Mouse (Mus musculus) liver, embryonic 13.5 days (tissue): ENCODE results near the gene Gbe1. TPM values are rescaled to one million over a fixed set of nuclear protein-coding genes. Genes with fewer than 3 reads are reported as not detected.

Experiments
- ATAC-seq: fragments of 200-750 bp; cut with Nextera tagmentation; 2 replicates; pipeline ENCODE4 v1.8.0; 2017; ENCODE audit warnings: low read depth, mild to moderate bottlenecking, moderate number of reproducible peaks, moderate library complexity
- DNase-seq: peaks from one replicate; pipeline ENCODE4 v3.0.0; 2022
- H3K27ac ChIP-seq: fragments of 300-500 bp; sonication (generic); 2 replicates; pipeline ENCODE4 v1.5.1; 2015; ENCODE audit warnings: moderate library complexity, mild to moderate bottlenecking, inconsistent platforms
- H3K27me3 ChIP-seq: fragments of 300-500 bp; sonication (generic); 2 replicates; pipeline ENCODE4 v1.6.1; 2015; ENCODE audit warnings: mild to moderate bottlenecking, inconsistent platforms
- H3K36me3 ChIP-seq: fragments of 300-500 bp; sonication (generic); 2 replicates; pipeline ENCODE4 v1.6.1; 2015; ENCODE audit warnings: mild to moderate bottlenecking, inconsistent platforms
- H3K4me1 ChIP-seq: fragments of 300-500 bp; sonication (generic); replicated peaks from 2 replicates; pipeline ENCODE4 v1.6.1; 2015; ENCODE audit warnings: inconsistent platforms
- H3K4me2 ChIP-seq: fragments of 300-500 bp; sonication (generic); 2 replicates; pipeline ENCODE4 v1.6.1; 2015; ENCODE audit warnings: inconsistent platforms, mild to moderate bottlenecking, moderate library complexity
- H3K4me3 ChIP-seq: fragments of 300-500 bp; sonication (generic); replicated peaks from 2 replicates; pipeline ENCODE4 v1.5.1; 2015; ENCODE audit warnings: mild to moderate bottlenecking, inconsistent platforms
- H3K9ac ChIP-seq: fragments of 300-500 bp; sonication (generic); 2 replicates; pipeline ENCODE4 v1.6.1; 2015; ENCODE audit warnings: mild to moderate bottlenecking, inconsistent platforms
- H3K9me3 ChIP-seq: fragments of 300-500 bp; sonication (generic); replicated peaks from 2 replicates; pipeline ENCODE4 v1.6.1; 2016; ENCODE audit warnings: inconsistent platforms
- WGBS: fragments of 180-500 bp; shearing (Covaris S2); methylation state at CpG from one replicate; pipeline ENCODE4 v1.1.7; 2015; ENCODE audit not compliant: insufficient replicate concordance; 5-methylcytosine and 5-hydroxymethylcytosine counted together
- polyA plus RNA-seq: library from polyadenylated mRNA; unstranded; fragments of >200 nt; fragmentation: Nextera tagmentation; extraction: Ambion mirVana; gene quantifications from 2 replicates; pipeline ENCODE4 v1.2.1, GENCODE M21; 2015

Gene Gbe1
- polyA plus RNA-seq, 1 experiment from 2014 or later = 6.3 TPM

- Histone ChIP-seq H3K4me3 (no peak overlapping the region), H3K4me1 (no peaks in the 10 kb centered on the region), H3K36me3 (no peaks in the 10 kb centered on the region), H3K27ac (no peak overlapping the region), H3K27me3 (no peaks in the 10 kb centered on the region), H3K9ac (no peak overlapping the region), H3K4me2 (no peak overlapping the region), H3K9me3 (no peaks in the 10 kb centered on the region)
- ATAC-seq = no peak
- DNase-seq = no peak
- 21% methylated on average over 1 of the region's 1 CpGs for WGBS
These were observed 192.7 kb downstream of the Gbe1 start for GRCm38 (mm10) chr16:70506457-70506856.

GRCm38 (mm10) chr16:70510938-70511337 lies 197.2 kb downstream of the Gbe1 start:
- Histone ChIP-seq H3K36me3 (no peaks in the 10 kb centered on the region), H3K4me2 (no peak overlapping the region), H3K27ac (no peak overlapping the region), H3K4me1 (no peaks in the 10 kb centered on the region), H3K27me3 (no peaks in the 10 kb centered on the region), H3K9ac (no peak overlapping the region), H3K9me3 (no peaks in the 10 kb centered on the region), H3K4me3 (no peak overlapping the region)
- DNase-seq (no peak), ATAC-seq (no peak)
- 48% methylated on average over 3 of the region's 3 CpGs for WGBS

- Histone ChIP-seq H3K9me3 (no peaks in the 10 kb centered on the region), H3K27ac (no peak overlapping the region), H3K27me3 (no peaks in the 10 kb centered on the region), H3K4me2 (no peak overlapping the region), H3K4me1 (no peaks in the 10 kb centered on the region), H3K4me3 (no peak overlapping the region), H3K9ac (no peak overlapping the region), H3K36me3 (no peaks in the 10 kb centered on the region)
- 52% methylated on average over 2 of the region's 2 CpGs for WGBS
- no peak for ATAC-seq
- no peak for DNase-seq
These were observed 209.1 kb downstream of the Gbe1 start for GRCm38 (mm10) chr16:70522861-70523260.

- Histone ChIP-seq H3K27ac (no peak overlapping the region), H3K4me3 (no peak overlapping the region), H3K9ac (no peak overlapping the region), H3K4me1 (no peaks in the 10 kb centered on the region), H3K36me3 (no peaks in the 10 kb centered on the region), H3K4me2 (no peak overlapping the region), H3K27me3 (no peaks in the 10 kb centered on the region), H3K9me3 (no peaks in the 10 kb centered on the region)
- DNase-seq (no peak), ATAC-seq (no peak)
- 74% methylated on average over 8 of the region's 8 CpGs for WGBS
These were observed 209.8 kb downstream of the Gbe1 start for GRCm38 (mm10) chr16:70523566-70523965.

- ATAC-seq (no peak), DNase-seq (no peak)
- Histone ChIP-seq H3K27ac (no peak overlapping the region), H3K36me3 (no peaks in the 10 kb centered on the region), H3K4me2 (no peak overlapping the region), H3K4me1 (no peaks in the 10 kb centered on the region), H3K9ac (no peak overlapping the region), H3K4me3 (no peak overlapping the region), H3K9me3 (no peaks in the 10 kb centered on the region), H3K27me3 (no peaks in the 10 kb centered on the region)
- WGBS = 78% methylated on average over 4 of the region's 4 CpGs
These were observed 210.5 kb downstream of the Gbe1 start for GRCm38 (mm10) chr16:70524273-70524672.

- ATAC-seq (no peak), DNase-seq (no peak)
- Histone ChIP-seq H3K36me3 (no peaks in the 10 kb centered on the region), H3K4me1 (no peaks in the 10 kb centered on the region), H3K27ac (no peak overlapping the region), H3K4me2 (no peak overlapping the region), H3K9me3 (no peaks in the 10 kb centered on the region), H3K27me3 (no peaks in the 10 kb centered on the region), H3K9ac (no peak overlapping the region), H3K4me3 (no peak overlapping the region)
- 75% methylated on average over 8 of the region's 8 CpGs for WGBS
These were observed 213.5 kb downstream of the Gbe1 start for GRCm38 (mm10) chr16:70527224-70527623.

GRCm38 (mm10) chr16:70535224-70535623 lies 221.5 kb downstream of the Gbe1 start:
- Histone ChIP-seq H3K4me2 (no peak overlapping the region), H3K4me3 (no peak overlapping the region), H3K4me1 (no peaks in the 10 kb centered on the region), H3K36me3 (no peaks in the 10 kb centered on the region), H3K27ac (no peak overlapping the region), H3K27me3 (no peaks in the 10 kb centered on the region), H3K9ac (no peak overlapping the region), H3K9me3 (no peaks in the 10 kb centered on the region)
- no peak for ATAC-seq
- no peak for DNase-seq
- 71% methylated on average over 2 of the region's 2 CpGs for WGBS

GRCm38 (mm10) chr16:70550835-70551234 lies 237.1 kb downstream of the Gbe1 start:
- no peak for ATAC-seq
- no peaks in the 10 kb centered on the region for H3K27me3 ChIP-seq
- H3K27ac ChIP-seq = no peak overlapping the region
- H3K9me3 ChIP-seq = no peaks in the 10 kb centered on the region
- H3K4me2 ChIP-seq = no peak overlapping the region
- H3K4me1 ChIP-seq = no peaks in the 10 kb centered on the region
- no peak for DNase-seq
- no peak overlapping the region for H3K9ac ChIP-seq
- H3K36me3 ChIP-seq = no peaks in the 10 kb centered on the region
- no peak overlapping the region for H3K4me3 ChIP-seq
- WGBS = 63% methylated on average over 3 of the region's 3 CpGs

- Histone ChIP-seq H3K4me2 (no peak overlapping the region), H3K27me3 (no peaks in the 10 kb centered on the region), H3K4me3 (no peak overlapping the region), H3K4me1 (no peaks in the 10 kb centered on the region), H3K9me3 (no peaks in the 10 kb centered on the region), H3K9ac (no peak overlapping the region), H3K36me3 (no peaks in the 10 kb centered on the region), H3K27ac (no peak overlapping the region)
- DNase-seq = no peak
- no peak for ATAC-seq
- WGBS = 75% methylated on average over 10 of the region's 10 CpGs
These were observed 248.0 kb downstream of the Gbe1 start for GRCm38 (mm10) chr16:70561635-70562348.

GRCm38 (mm10) chr16:70562574-70562973 lies 248.8 kb downstream of the Gbe1 start:
- H3K4me2 ChIP-seq = no peak overlapping the region
- no peaks in the 10 kb centered on the region for H3K36me3 ChIP-seq
- no peaks in the 10 kb centered on the region for H3K27me3 ChIP-seq
- 68% methylated on average over 8 of the region's 8 CpGs for WGBS
- no peak overlapping the region for H3K27ac ChIP-seq
- H3K9ac ChIP-seq = no peak overlapping the region
- H3K4me1 ChIP-seq = no peaks in the 10 kb centered on the region
- DNase-seq (no peak), ATAC-seq (no peak)
- no peaks in the 10 kb centered on the region for H3K9me3 ChIP-seq
- H3K4me3 ChIP-seq = no peak overlapping the region

- Histone ChIP-seq H3K27ac (no peak overlapping the region), H3K4me1 (no peaks in the 10 kb centered on the region), H3K27me3 (no peaks in the 10 kb centered on the region), H3K9ac (no peak overlapping the region), H3K4me3 (no peak overlapping the region), H3K36me3 (no peaks in the 10 kb centered on the region), H3K4me2 (no peak overlapping the region), H3K9me3 (no peaks in the 10 kb centered on the region)
- 76% methylated on average over 5 of the region's 5 CpGs for WGBS
- DNase-seq (no peak), ATAC-seq (no peak)
These were observed 249.7 kb downstream of the Gbe1 start for GRCm38 (mm10) chr16:70563456-70563855.
